Mouse (Mus musculus): ENCODE data around the gene Lifr.

Lifr gene

DNA sequence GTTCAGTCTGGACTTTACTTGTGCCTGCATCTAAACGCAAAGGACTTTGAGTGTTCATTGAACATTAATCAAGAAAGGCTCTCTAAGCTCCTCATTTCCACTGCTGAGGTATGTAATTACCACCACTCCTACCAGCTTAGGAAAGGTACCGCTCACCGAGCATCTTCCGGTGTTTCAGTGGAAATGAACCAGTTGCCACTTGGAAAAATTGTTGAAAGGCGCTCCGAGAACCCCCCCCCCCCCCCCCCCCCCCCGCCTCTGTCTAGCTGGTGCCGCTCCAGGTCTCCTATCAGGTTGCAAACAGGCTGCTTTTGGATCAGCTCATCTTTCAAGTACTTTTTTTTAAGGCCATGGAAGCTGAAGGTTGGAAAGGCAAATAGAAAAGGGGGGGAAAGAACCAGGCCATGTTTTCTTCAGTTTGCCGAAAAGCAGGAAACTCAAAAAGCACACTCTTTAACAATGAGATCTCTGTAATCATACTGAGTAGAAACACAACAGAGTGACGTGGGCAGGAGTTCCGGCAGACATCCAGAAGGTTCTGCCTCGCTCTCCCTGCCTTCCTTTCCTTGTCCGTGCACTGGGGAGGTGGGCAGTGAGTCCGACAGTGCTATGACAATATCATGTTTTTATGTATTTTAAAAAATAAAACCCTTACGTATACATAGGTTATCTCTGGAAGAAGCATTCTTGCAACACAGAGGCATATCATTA lies 9.3 kb upstream of the Lifr start:
- no peak for DNase-seq (ENCODE audit: low spot score)

DNA sequence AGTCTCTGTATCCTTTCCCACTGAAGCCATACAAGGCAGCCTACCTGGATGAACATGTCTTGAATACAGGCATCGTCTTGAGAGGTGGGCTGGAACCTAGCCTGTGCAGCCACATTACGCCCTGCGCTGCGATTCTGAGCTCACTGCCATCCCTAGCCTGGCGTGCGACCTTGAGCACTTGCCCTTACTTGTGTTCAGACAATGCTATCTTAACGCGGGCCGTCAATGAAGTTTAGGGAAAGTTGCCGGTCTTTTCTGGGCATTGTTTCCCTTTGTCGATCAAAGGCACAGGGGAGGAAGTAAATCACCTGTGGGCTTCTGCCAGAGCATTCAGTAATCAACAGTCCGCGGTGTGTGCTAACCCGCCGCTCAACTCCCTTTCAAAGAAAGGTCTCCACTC lies 8.6 kb upstream of the Lifr start:
- no peak for DNase-seq (ENCODE audit: low spot score)

DNA sequence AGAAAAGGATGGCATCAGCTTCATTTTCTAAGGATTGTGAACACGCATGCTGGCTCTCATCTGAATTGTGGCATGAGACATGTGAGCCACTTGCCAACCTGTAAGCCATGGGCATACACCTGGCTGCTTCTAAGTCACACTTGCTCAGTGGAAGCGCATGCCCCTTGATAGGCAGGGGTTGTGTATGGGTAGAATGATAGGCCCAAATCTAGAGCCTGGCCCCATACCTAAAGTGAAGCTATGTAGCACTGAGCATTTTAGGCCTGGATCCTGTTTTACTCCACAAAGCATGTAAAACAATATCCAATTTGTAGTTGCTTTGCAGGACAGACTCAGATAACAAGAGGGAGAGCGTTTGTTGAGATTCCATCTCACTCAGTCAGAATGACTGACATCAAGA lies 7.5 kb upstream of the Lifr start:
- DNase-seq (ENCODE audit: low spot score), result no peak

DNA sequence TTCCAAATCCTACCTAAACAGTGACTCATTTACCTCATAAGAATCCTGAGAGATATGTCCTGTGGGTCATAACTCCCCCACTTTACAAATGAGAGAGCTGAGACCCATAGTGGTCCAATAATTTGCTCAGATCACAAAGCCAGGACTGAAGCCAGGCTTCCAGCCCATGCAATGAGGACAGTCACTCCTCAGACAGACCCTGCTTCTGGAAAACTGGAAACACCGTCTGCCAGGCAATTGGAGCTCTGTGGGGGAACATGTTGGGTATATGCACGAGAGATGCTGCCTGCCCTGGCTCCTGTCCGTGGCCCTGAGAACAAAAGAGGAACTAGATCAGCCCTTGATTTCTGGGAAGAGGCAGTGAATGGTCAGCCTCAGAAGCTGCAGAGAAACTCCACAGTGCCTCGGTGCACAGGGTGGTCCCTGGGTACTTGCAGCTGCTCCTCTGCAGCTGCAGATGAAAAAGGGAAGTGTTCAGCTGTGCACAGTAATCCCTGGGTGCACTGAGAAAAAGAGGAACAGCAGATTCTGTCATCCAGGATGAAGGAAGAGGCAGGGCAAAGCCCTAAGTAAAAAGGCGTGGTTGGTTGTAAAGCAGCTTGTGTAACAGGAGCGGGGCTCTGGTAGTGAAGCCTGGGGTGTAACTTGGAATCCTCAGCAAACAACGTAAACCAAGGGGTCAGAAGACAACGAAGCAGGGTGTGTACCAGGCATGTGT lies 5.5 kb upstream of the Lifr start:
- no peak for DNase-seq (ENCODE audit: low spot score)

DNA sequence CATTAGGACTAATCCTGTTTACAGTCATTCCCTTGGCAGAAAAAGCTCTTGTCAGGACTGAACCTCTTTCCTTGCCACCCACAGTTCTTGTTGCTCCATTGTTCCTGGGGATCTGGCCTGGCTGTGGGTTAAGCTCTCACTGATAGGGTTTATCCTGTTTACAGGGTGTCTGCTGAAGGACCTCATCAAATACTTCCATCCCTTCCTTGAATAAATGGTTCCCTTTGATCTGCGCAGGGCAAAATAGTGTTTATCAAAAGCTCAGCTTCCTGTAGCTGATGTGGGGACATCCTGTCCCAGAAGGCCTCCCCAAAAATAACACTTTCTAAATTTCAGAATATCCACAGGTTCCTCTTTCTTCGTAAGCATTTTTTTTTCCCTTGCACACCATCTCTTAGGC lies 1.7 kb upstream of the Lifr start:
- DNase-seq (ENCODE audit: low spot score), result no peak

DNA sequence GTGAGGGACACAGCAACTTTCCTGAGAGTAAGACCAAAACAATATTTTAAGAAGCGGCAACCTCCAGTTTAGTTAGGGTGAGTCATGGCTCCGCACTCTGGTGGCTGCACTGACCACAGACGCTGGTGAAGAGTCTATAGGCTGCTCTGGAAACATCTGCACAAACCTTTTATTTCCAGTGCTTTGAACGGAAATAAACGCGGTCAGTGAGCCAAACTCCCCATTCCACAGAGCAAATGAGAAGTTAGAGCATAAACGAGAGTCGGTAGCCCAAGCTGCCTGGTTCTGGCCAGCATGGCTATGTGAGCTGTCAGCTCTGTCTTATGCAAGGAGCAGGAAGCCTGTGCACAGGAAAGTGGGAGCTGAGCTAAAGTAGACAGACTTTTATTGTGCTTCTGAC lies 1.9 kb downstream of the Lifr start:
- DNase-seq (ENCODE audit: low spot score), result no peak

DNA sequence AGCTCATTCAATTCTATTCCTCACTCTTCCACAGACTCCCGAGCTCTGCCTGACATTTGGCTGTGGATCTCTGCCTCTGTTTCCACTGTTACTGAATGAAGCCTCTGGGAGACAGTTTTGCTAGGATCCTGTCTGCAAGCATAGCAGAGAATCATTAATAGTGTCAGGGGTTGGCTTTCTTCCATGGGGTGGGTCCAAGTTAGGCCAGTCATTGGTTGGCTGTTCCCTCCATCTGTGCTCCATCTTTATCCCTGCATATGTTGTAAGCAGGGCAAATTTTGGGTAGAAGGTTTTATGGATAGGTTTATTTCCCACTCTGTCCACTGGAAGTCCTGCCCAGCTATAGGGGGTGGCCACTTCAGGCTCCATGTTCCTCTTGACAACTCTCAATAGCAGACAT lies 9.0 kb downstream of the Lifr start:
- DNase-seq (ENCODE audit: low spot score), result no peak

DNA sequence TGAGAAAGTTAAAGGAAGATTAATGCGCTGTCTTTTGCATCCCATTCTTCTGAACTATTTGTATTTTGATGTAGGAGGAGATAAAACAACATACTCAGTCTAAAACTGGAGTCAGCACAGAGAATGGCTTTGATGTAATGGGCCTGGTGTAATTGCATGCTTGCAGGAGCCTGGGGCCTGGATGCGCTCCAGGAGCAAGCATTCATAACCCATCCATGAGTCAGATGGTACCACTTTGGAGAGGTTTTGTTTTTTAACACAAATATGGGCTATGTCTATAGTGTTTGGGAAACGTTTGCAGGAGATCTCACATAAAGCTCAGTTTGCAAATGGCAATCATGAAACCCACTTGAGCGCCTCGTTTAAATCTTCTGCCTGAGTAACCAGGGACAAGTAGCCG lies 9.8 kb downstream of the Lifr start:
- no peak for DNase-seq (ENCODE audit: low spot score)

DNA sequence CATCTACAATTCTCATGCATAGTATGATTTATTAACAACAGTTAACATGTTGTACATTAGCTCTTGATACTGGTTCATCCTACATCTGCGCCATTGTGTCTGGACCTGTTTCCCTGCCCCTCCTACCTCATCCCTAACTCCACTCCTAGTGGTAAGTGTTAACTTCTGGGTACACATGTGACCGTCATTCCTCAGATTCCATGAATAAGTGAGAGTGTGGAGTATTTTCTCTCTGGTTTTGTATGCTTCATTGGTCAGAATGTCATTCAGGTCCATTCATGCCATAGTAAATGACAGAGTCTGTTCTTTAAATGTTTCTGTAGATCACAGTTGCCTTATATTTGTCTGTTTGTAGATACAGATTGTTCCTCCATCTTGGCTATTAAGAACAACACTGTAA lies 12.6 kb downstream of the Lifr start:
- no peak for DNase-seq (ENCODE audit: low spot score)

DNA sequence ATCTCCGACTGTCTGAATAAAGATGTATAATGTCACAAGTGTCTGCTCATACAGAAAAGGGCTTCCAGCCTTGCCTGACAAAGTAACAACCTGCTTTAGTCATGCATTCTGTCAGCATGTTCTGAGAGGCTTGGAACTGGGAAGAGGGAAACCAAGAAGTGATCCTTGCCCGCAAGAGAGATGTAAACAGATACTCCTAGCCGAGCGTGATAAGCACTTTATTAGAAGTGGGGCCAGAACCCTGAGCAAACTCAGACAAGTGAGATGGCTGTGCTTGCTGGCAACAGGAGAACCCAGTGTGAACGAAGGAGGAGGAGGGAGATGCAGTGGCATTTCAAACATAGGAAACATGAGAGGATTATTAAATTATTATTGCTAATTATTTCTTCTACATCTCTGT lies 14.8 kb downstream of the Lifr start:
- DNase-seq (ENCODE audit: low spot score), result no peak

DNA sequence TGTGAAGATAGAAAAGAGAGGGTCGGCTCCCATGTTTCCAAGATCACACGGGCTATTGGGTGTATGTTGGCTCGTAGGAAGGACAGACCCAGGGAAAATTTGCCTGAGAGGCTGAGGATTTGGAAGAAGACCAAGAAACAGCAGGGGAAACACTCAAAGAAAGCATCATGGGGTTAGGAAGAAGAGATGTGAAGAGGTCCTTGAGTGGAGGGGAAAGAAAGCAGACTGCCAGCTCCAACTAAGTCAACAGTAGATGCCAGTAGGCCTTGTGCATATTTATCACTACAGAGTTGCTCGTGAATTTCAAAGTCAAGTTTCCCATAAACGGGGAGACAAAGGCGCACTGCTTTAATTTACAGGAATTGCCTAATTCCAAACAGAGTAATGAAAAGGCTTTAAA lies 17.7 kb downstream of the Lifr start:
- DNase-seq (ENCODE audit: low spot score), result no peak

DNA sequence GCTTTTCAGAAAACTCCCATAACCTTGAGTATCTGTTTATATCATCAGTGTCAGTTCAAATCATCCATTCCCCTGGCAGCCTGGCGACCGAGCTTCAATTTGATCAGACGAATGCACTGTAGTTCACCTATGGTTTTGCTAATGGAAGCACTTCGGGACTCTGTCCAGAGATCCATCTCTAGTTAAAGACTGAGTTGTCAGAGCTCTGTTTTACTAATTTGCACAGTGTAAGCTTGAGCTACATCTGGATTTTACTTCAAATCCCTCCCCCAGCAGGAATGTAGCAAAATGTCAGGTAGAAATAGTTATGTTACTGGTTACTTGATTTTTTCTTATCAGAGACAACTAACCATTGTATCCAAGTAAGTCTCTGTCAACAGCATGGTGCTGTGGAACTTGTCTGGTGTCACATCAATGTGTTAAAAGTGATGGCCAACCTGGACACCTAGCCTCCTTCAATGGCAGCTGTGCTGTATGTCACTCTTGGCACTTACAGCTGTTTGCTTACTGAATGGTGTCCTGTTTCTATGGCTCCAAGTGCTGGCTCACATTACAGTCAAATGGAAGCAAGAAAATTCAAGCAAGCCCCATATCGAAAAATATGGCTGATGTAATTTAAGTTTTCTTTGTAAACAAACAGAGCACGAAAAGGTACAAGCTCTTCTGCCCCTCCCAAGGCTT lies 22.0 kb downstream of the Lifr start:
- no peak for DNase-seq (ENCODE audit: low spot score)

DNA sequence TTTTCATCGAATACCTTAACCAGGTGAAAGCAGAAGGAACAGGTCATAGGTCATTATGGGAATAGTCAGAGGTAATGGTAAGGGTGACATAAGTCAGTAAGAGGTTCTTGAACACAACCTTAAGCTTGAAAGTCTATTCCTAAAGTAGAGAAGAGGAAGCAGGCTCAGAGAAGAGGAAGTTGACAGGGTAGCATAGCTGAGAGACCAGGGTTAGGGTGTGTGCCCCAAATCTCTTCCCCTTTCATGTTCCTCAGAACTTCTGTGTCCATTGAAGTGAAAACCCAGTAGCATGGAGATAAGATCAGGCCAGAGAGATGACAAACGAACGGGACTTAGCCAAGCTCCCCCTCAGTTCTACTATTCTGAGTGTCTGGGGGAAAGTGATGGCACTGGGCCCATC lies 23.5 kb downstream of the Lifr start:
- DNase-seq (ENCODE audit: low spot score), result no peak

DNA sequence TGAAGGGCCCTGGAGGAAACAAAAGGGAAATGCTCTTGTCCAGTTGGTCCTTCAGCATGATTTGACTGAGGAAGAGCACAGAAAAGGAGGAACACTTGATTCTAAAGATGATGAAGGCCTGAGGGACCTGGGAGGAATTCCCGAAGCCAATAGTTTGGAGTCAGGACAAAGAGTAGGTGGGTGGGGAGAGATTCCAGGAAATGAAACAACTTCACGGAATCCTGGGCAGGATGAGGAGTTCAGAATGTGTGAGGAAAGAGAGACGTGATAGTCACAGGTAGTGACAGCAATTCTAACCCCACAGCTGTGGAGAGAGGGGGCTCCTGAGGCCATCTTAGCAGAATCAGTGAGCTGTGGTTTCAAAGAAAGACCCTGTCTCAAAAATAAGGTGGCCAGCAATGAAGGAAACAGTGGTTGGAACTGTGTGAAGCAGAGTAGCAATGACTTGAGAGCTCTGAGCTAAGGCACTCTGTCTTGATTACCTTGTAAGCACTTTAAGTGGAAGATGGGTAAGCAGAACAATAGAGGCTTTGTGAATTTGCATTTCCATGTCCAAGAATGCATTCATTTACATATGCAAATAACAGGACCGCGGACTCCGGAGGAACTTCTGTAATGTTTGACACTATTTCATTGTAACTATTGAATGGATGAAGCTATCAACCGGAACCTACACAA lies 25.1 kb downstream of the Lifr start:
- DNase-seq (ENCODE audit: low spot score), result no peak

DNA sequence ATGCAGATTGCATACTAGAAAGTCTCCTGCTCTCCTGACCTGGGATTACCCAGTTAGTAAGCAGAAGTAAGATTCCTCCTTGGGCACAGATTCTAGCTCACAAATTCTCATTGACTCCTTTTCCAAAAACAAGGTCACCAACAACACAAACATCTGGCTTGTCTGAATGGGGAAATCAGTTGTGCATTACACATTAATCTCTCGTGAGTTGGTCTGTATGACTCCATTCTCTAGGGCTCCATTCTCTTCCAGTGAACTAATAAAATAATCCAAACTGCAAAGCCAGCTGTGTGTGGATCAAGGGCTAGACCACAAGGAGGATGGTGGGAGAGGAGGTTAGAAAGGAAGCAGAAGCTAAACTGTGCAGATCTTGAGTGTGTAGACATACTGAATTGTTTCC lies 25.8 kb downstream of the Lifr start:
- DNase-seq (ENCODE audit: low spot score), result no peak

DNA sequence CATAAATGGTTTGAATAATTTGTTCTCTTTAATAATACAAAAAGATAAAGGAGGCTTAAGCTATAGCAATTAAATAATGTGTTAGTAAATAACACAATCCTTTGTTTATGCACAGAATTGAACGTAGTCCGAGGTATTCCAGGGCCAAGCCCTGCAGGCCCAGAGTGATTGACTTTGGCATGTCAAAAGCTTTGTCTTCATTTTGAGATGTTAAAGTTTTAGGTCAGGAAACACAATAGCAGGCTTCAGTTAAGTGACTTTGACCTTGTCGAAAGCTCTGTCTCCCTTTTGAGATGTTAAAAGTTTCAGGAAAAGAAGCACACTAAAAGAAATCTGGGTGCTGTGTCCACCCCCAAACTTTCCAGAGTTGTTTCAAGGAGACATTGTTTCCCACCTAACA lies 26.3 kb downstream of the Lifr start:
- no peak for DNase-seq (ENCODE audit: low spot score)

DNA sequence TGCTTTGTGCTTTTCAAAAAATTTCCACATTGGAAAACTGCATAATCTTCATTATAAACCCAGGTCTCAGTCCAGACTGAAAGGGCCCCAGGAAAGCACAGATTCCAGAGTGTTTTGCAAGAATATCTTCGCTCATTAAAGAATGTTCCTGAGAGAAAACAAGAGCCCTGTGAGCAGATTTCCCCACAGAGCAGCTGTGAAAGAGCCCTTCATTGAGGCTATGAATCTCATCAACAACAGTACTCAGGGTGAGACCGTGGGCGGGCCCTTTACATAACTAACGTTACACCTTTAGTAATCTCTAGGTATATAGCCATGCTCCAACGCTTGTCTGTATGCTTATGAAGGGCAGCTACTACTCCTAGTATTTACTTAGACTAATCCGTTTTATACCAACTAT lies 27.5 kb downstream of the Lifr start:
- no peak for DNase-seq (ENCODE audit: low spot score)

DNA sequence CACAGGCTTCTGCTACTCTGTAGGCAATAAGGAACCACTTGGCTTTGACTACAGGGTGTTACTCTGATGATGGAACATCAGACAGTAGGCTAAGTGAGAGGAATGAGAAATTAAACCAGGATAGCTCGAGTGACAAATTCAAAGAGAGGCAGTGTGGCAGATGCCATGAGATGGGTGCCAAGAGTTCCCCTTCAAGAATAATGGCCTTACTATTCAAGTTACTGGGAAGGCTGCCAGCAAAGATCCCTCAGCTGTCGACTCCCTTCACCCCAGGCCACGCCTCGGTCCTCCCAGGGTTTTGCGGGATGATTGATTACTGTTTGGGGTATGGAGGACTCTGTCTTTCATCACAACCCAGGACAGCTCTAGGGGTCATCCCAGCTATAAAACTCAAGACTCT lies 28.4 kb downstream of the Lifr start:
- DNase-seq (ENCODE audit: low spot score), result peak; percentile 21

DNA sequence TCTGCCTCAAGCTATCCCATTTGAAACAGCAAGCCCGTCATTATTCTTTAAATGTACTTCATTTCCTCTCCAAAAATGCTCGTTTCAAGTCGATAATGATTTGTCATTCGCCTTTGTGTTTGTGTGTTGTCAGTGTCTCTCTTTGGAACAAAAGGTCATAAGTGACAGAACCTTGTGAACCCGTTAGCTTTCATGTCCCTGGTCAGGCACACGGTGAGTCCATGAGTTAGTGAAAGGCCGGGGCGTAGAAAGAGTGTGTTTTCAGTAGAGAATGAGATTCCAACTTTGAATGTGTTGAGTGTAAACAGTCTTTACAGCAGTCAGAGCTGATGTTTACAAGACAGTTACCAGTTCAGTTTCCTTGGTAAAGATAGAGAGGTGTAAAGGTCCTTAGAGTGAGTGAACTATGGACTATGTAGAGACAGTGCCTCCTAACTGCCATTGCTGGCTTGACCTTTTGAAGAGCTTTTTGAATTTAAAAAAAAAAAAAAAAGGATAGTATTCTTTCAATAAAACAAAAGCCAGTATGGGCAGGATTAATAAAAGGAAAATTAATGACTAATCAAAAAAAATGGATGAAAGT lies 29.6 kb downstream of the Lifr start:
- no peak for DNase-seq (ENCODE audit: low spot score)

DNA sequence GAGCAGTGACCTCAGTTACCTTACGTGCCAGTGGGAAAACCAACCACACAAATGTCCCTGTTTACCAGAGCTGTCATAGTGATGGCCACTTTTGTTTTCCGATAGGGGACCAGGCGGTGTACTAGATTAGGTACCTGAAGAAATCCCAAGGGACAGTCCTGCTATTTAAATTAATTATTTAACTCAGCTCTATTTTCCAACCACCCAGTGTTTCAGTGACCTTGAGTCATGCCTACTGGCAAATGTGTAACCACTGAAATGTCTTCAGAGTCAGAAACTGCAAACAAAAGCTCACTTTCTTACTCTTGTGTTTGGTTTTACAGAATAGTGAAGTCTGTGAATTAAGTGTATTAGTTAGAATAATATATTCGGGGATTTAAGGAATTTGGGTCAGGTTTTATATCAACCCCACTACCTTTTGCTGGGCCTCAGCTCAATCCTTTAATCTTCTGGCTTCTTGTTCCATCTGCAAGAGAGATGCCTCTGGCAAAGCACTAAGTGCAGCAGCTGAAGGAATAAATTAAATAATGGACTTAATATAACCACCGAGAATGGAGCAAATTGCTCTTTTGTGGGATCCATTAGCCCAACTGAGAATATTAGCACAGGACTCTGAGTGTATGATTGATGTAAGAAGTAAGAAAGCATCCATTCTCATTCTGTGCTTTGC lies 33.5 kb downstream of the Lifr start:
- DNase-seq (ENCODE audit: low spot score), result no peak

DNA sequence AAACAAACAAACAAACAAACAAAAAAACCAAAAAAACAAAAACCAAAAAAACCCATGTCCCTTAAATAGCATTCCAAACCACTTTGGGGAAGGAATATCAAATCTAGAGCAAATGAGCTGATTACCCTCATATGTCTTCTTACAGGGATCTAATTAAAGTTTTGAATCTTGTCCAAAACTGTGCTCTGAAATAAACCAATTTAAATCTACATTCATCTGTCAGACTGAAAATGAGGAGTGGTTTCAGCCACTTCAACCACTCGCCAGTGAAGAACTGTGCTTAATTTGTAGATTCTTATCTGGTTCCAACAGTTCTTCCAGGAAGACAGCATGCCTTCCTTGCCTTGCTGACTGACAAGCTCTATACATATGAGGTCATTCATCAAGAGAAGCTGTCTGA lies 35.8 kb downstream of the Lifr start:
- no peak for DNase-seq (ENCODE audit: low spot score)

DNA sequence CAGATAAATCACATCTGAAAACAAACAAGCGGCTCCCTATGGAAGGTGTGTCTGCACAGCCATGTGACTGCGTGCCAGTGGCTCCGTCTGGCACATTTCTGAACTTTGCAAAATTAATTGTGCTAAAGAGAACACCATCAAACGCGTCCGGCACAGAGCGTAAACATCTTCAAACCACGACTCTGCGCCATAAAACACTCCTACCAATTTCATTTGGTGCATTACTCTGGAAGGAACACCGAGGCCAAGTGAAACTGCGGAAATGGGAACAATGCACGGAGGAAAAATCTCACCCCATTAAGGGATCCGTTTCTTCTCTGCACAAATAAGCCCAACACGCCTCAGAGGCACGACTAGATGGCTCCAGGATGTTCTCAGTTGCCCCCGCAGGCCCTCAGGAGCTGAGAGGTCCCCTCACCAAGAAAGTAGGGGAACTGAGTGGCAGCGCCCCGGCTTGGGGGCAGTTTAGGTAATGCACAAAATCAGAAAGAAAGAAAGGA lies 38.3 kb downstream of the Lifr start:
- no peak for DNase-seq (ENCODE audit: low spot score)

All from adipocyte (in vitro differentiated cells).